Mouse (Mus musculus): ENCODE data around the gene Uggt1. TPM values are rescaled to one million over a fixed set of nuclear protein-coding genes. Genes with fewer than 3 reads are reported as not detected.

Uggt1 gene
- total RNA-seq, 1 experiment from 2014 or later = 42.8 TPM

DNA sequence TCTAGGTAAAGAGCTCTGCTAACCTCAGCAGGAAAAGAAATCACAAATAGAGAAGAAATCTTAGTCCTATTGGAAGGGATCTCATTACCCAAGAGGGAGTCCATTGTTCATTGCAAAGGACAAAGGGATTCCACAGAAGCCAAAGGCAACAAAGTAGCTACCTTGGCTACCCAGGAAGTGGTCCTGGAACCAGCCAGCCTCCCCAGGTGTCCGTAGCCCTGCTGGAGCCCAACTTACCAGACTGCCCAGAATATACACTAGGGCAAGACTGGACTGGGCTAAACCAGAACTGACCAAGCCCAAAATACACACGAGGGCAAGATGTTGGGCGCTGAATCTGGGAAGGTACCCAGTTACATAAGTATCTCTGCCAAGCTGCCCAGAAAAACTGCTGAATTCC is 129.7 kb downstream of the Uggt1 start:
- DNase-seq = no peak

DNA sequence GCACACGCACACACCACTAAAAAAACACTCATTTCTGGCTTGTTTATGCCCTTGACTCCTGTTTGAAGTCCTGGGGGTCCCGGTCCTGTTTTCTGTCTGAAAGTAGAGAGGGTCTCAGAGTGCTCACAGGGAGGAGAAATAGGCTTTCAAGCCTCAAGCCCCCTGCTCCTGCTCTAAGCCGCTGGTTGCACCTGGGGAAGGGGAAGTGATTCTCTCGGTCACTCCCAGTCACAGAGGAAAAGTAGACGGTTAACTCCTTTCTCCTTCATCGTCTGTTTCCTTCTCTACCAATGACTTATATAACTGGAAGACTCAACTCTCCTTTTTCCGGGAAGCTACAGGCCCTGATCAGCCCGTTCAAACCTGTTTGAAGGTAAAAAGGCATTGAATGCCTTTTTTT is 130.8 kb downstream of the Uggt1 start:
- no peak for DNase-seq

DNA sequence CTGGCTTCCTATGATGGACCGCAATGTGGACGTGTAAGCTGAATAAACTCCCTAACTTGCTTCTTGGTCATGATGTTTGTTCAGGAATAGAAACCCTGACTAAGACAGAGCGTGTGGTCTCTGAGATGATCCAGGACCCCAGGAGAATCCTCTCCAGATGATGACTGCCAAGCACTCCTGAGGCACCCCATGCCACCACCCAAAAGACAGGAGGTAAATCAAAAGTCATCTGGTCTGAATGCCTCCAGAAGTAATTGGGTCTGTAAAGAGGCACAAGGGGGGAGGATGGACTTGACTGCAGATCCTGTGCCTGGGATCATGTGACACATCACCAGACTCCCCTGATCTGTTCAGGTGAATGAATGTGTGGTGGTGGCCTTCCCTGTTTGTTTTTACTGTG is 131.9 kb downstream of the Uggt1 start:
- no peak for DNase-seq

DNA sequence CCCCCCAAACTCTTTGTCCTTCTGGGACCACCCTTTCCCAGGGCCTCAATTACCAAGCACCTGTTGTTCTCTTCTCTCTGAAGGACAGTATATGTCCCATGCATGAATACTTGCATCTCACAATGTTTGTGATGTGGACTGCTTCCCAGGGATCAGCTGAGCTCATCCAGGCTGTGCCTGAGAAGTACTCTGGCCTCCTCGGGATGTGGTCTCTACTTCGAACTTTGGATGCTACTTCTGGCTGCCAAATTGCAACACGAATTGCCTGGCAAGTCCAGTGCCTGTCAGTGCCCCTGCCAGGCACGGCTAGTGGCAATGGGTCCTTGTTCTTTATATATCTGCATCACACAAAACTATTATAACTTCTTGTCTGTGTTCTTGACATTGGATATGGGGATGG is 134.5 kb downstream of the Uggt1 start:
- DNase-seq = no peak

DNA sequence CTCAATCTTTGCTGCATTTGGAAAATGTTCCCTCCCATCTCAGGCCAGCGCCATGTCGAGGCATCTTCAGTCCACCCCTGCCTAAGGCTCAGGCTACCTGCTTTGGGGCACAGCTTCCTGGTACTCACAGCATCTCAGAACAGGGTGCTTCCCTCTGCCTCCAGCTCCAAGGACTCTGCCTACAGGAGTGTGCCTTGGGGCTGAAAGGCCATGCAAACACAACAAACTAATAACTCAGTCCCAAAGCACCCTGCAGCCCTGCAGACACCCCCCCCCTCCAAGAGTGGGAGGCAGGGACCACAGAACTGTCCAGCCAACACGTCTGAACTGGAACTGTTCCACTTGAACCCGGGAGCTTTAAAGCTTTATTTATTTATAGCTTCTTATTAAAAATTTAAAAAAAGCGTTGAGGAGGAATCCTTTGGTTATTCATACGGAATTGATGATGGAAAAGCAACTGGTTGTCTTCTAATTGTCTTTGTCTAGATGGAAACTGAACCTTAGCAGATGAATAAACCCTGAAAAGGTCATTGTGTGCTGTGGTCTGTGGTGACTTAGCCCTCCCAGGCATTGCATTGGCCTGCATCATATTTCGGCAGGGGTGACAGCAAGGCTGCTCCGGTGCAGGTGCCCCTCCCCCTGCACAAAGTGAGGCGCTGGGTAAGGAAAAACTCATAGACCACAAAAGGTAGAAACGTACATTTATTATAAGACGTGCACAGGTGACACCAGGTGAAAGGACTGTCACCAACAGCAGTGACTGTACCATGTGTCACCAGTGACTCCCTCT is 138.4 kb downstream of the Uggt1 start:
- no peak for DNase-seq

DNA sequence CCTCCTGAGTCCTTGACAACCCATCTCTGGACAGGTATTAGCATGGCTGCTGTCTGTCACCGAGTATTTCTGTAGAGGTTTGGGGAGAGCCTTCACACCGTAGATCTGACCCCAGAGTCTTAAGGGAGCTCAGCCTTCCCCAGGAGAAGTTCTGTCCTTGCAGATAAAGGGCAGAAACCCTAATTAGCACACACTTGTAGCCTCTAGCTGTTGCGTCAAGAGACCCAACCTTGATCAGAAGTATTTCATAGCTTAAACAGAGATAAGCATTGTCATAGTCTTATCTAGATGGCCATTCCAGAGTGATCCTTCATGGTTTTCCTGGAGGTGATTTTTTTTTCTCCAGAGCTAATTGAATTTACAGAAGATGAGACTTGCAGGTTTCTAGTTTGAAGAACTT is 144.1 kb downstream of the Uggt1 start:
- DNase-seq = no peak

DNA sequence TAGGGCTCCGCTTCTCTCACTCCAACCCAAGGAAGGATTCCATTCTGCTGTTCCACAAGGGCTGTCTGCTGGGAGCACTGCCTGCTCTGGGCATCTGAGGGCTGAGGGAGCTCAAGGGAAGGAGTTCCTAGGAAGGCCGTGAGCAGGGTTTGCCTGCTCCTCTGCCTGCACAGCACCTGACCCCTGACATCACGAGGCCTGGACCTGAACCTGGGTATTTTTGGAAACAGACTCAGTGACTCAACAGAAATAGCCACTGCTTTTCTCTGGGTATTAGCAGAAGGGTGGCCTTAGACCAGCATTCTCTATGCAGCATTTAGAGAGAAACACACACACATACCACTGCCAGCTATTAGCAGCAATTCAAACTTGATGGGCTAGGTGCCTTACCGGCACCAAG is 146.1 kb downstream of the Uggt1 start:
- DNase-seq = no peak

DNA sequence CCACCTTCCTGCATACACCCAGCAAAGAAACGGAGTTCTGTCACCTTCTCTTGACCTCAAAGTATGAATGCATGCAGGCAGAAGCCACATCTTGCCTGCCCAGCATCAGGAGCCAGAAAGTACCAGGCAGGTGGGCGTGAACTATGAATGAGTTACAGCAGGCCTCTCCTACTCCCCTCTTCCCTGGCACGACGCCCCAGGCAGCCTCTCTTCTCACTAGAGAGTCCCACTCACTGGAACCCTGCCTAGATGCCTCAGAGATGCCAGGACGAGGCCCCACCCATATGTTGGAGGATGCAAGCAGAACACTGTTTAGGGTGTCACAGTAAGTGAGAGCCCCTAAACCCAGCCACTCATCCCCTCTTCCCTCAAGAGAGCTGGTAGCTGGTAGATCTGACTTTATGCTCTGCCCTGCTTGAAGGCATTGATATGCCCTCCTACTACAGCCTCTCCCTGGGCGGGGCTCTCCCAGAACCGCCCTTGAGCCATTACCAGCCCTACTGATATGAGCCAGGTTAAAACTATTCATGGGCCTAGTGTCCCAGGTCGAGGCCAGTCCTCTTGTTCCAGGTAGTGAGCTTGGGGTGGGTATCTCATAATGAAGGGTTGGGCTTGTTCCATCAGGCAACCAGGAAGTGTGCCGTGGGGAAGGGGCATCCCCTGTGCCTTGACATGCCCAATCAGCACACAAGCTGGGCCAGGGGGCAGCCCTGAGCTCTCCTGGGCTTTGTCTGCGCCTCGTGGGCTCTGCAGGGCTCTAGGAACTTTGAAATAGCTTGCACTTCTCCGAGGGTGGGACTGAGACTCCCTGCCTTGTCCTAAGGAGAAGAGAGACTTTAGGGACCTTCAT is 148.9 kb downstream of the Uggt1 start:
- peak; percentile 48 for DNase-seq

DNA sequence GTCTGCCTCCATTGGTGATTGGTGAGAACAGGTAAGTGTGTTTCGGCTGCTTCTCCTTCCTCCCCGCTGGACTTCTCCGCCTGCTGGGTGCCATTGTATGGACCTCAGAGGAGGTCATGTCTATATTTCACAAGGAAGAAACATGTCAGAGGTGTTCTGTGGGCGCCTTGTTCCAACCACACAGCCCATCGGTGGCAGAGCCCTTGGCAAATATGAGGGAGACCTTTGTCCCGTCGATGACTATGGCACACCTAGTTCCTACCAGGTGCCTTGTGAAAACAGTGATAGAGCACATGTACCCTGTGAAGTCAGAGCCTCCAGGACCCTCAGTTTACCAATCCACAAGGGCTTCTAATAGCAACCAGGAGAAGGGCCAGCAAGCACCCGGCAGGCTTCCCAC is 150.8 kb downstream of the Uggt1 start:
- DNase-seq = no peak

DNA sequence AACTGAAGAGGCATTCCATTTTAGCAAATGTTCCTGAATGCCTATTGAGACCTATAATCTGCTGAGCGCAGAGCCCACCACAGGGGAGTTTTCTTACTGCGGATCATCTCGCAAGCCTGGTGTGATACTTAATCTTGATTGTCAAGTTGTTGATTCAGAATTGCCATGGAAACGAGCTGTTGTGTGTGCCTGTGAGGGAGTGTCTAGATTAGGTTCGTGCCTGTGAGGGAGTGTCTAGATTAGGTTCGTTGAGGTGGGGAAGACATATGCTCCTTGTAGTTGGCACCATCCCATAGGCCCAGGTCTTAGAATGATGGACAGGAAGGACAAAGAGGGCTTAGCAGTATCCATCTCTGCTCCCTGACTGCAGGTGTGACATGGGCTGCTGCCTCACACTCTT is 153.3 kb downstream of the Uggt1 start:
- no peak for DNase-seq

DNA sequence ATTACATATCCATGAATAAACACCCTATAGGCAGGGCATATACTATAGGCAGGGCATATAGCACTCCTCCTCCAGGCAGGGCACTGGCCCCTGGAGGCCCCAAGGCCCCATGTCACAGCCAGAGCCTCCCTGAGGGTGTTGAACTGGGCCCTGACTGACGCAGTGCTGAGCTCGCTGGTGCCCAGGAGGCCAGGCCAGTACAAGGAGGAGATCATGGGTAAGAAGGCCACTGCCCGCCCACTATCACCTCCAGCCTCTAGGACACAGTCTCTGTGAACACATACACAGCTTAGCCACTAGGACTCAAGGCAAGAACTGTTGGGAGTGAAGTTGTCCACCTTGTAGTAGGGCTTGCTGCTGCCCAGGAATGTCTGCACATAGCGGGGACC is 153.8 kb downstream of the Uggt1 start:
- DNase-seq = no peak

Small RNAs within 50 kb of the gene (microRNA-seq; reads per million reads assigned to microRNA genes)
- gene Mir6897 = 1.3 to 1.9 reads per million in 2 experiments

Other genes with a start within 250 kb of the Uggt1 start
- 71.6 and 89.0 TPM in 2 replicates for gene Hs6st1, start 176.3 kb downstream of the Uggt1 start, total RNA-seq (2021)
- gene Neurl3, start 30.0 kb upstream of the Uggt1 start, total RNA-seq (2021) = 4.0 and 5.8 TPM in 2 replicates
- gene Arid5a, start 63.0 kb upstream of the Uggt1 start, total RNA-seq (2021) = 6.0 and 10.6 TPM in 2 replicates
- gene Kansl3, start 124.5 kb upstream of the Uggt1 start, total RNA-seq (2021) = 86.5 and 103 TPM in 2 replicates
- 0.11 TPM in 1 of 2 replicates, not detected in the other for gene Fer1l5, start 127.6 kb upstream of the Uggt1 start, total RNA-seq (2021)
- gene Lman2l, start 200.6 kb upstream of the Uggt1 start, total RNA-seq (2021) = 26.2 and 30.7 TPM in 2 replicates
- gene Cnnm4, start 226.9 kb upstream of the Uggt1 start, total RNA-seq (2021) = 4.2 and 4.6 TPM in 2 replicates